Mouse (Mus musculus) embryonic facial prominence, embryonic 15.5 days (tissue): ENCODE data around the gene Hoxc5. TPM values are rescaled to one million over a fixed set of nuclear protein-coding genes. Genes with fewer than 3 reads are reported as not detected.

Experiments used
- ATAC-seq: fragments of 200-750 bp; cut with Nextera tagmentation; 2 replicates; pipeline ENCODE4 v1.8.0; 2017; ENCODE audit warnings: low read depth, moderate TSS enrichment; ENCODE audit not compliant: insufficient number of reproducible peaks, low FRiP score, low TSS enrichment
- H3K27ac ChIP-seq: fragments of 300-500 bp; sonication (generic); replicated peaks from 2 replicates; pipeline ENCODE4 v1.5.1; 2015; ENCODE audit warnings: mild to moderate bottlenecking, inconsistent platforms
- H3K27me3 ChIP-seq: fragments of 300-500 bp; sonication (generic); 2 replicates; pipeline ENCODE4 v1.6.1; 2015; ENCODE audit warnings: inconsistent platforms
- H3K36me3 ChIP-seq: fragments of 300-500 bp; sonication (generic); 2 replicates; pipeline ENCODE4 v1.6.1; 2015; ENCODE audit warnings: mild to moderate bottlenecking, inconsistent platforms
- H3K4me1 ChIP-seq: fragments of 300-500 bp; sonication (generic); 2 replicates; pipeline ENCODE4 v1.6.1; 2015; ENCODE audit warnings: inconsistent platforms
- H3K4me2 ChIP-seq: fragments of 300-500 bp; sonication (generic); replicated peaks from 2 replicates; pipeline ENCODE4 v1.6.1; 2015; ENCODE audit warnings: mild to moderate bottlenecking, inconsistent platforms
- H3K4me3 ChIP-seq: fragments of 300-500 bp; sonication (generic); replicated peaks from 2 replicates; pipeline ENCODE4 v1.5.1; 2015; ENCODE audit warnings: mild to moderate bottlenecking, inconsistent platforms
- H3K9ac ChIP-seq: fragments of 300-500 bp; sonication (generic); 2 replicates; pipeline ENCODE4 v1.6.1; 2015; ENCODE audit warnings: inconsistent platforms
- H3K9me3 ChIP-seq: fragments of 300-500 bp; sonication (generic); replicated peaks from 2 replicates; pipeline ENCODE4 v1.6.1; 2016; ENCODE audit warnings: inconsistent platforms
- WGBS: fragments of 180-500 bp; shearing (Covaris S2); methylation state at CpG from one replicate; pipeline ENCODE4 v1.1.7; 2015; 5-methylcytosine and 5-hydroxymethylcytosine counted together
- polyA plus RNA-seq: library from polyadenylated mRNA; unstranded; fragments of >200 nt; fragmentation: Nextera tagmentation; extraction: Ambion mirVana; gene quantifications from 2 replicates; pipeline ENCODE4 v1.2.1, GENCODE M21; 2015

Hoxc5 gene
- polyA plus RNA-seq, 1 experiment from 2014 or later: 2.1 TPM

GRCm38 (mm10) chr15:102981379-102982288 is 14.4 kb downstream of the Hoxc5 start:
- no peak overlapping the region for H3K9ac ChIP-seq
- no peak for ATAC-seq
- H3K9me3 ChIP-seq: no peaks in the 10 kb centered on the region
- under 1% methylated on average over 88 of the region's 88 CpGs for WGBS
- H3K4me2 ChIP-seq: peak overlapping the region; percentile 34
- peaks cover 97% of the 10 kb centered on the region for H3K27me3 ChIP-seq
- no peak overlapping the region for H3K27ac ChIP-seq
- H3K4me1 ChIP-seq: peaks cover 17% of the 10 kb centered on the region
- no peaks in the 10 kb centered on the region for H3K36me3 ChIP-seq
- H3K4me3 ChIP-seq: peak overlapping the region; percentile 18

- WGBS: 1% methylated on average over 12 of the region's 12 CpGs
- Histone ChIP-seq H3K9ac (no peak overlapping the region), H3K4me3 (no peak overlapping the region), H3K4me1 (peaks cover 10% of the 10 kb centered on the region), H3K36me3 (no peaks in the 10 kb centered on the region), H3K27ac (no peak overlapping the region), H3K9me3 (no peaks in the 10 kb centered on the region), H3K27me3 (peaks cover 97% of the 10 kb centered on the region), H3K4me2 (no peak overlapping the region)
- no peak for ATAC-seq
Observed at GRCm38 (mm10) chr15:102983716-102984115, 16.5 kb downstream of the Hoxc5 start.

GRCm38 (mm10) chr15:102984521-102984920 is 17.3 kb downstream of the Hoxc5 start:
- H3K27ac ChIP-seq: no peak overlapping the region
- no peak overlapping the region for H3K4me2 ChIP-seq
- H3K9ac ChIP-seq: no peak overlapping the region
- H3K9me3 ChIP-seq: no peaks in the 10 kb centered on the region
- H3K4me1 ChIP-seq: peaks cover 10% of the 10 kb centered on the region
- WGBS: 2% methylated on average over 10 of the region's 10 CpGs
- H3K4me3 ChIP-seq: no peak overlapping the region
- H3K36me3 ChIP-seq: no peaks in the 10 kb centered on the region
- no peak for ATAC-seq
- H3K27me3 ChIP-seq: peaks cover 97% of the 10 kb centered on the region

GRCm38 (mm10) chr15:102984925-102985324 is 17.7 kb downstream of the Hoxc5 start:
- Histone ChIP-seq H3K27me3 (peaks cover 97% of the 10 kb centered on the region), H3K27ac (no peak overlapping the region), H3K4me2 (no peak overlapping the region), H3K4me1 (peaks cover 10% of the 10 kb centered on the region), H3K9ac (no peak overlapping the region), H3K4me3 (no peak overlapping the region), H3K36me3 (no peaks in the 10 kb centered on the region), H3K9me3 (no peaks in the 10 kb centered on the region)
- WGBS: 7% methylated on average over 3 of the region's 3 CpGs
- ATAC-seq: no peak

- ATAC-seq: peak; percentile 39; the same call in 1 of the 2 replicates
- Histone ChIP-seq H3K9ac (no peak overlapping the region), H3K9me3 (no peaks in the 10 kb centered on the region), H3K27me3 (peaks cover 95% of the 10 kb centered on the region), H3K4me3 (no peak overlapping the region), H3K4me2 (no peak overlapping the region), H3K36me3 (no peaks in the 10 kb centered on the region), H3K27ac (no peak overlapping the region), H3K4me1 (peaks cover 6% of the 10 kb centered on the region; the same call in 1 of the 2 replicates)
- WGBS: 2% methylated on average over 21 of the region's 21 CpGs
Observed at GRCm38 (mm10) chr15:102987124-102987833, 20.0 kb downstream of the Hoxc5 start.

GRCm38 (mm10) chr15:102988078-102988477 is 20.8 kb downstream of the Hoxc5 start:
- peaks cover 96% of the 10 kb centered on the region for H3K27me3 ChIP-seq
- H3K9ac ChIP-seq: no peak overlapping the region
- 14% methylated on average over 5 of the region's 5 CpGs for WGBS
- H3K36me3 ChIP-seq: no peaks in the 10 kb centered on the region
- H3K4me2 ChIP-seq: no peak overlapping the region
- H3K4me3 ChIP-seq: no peak overlapping the region
- H3K27ac ChIP-seq: no peak overlapping the region
- H3K4me1 ChIP-seq: peaks cover 6% of the 10 kb centered on the region; the same call in 1 of the 2 replicates
- ATAC-seq: no peak
- no peaks in the 10 kb centered on the region for H3K9me3 ChIP-seq

- H3K9ac ChIP-seq: no peak within 1 kb of the TSS
- peak within 1 kb of the TSS; percentile 17 for H3K4me3 ChIP-seq
- H3K9me3 ChIP-seq: no peaks in the 10 kb centered on the region
- no peak within 1 kb of the TSS; the same call in 1 of the 2 replicates for H3K4me2 ChIP-seq
- peaks cover 6% of the 10 kb centered on the region; the same call in 1 of the 2 replicates for H3K4me1 ChIP-seq
- peaks cover 96% of the 10 kb centered on the region for H3K27me3 ChIP-seq
- WGBS: 2% methylated on average over 69 of the region's 69 CpGs
- no peaks in the 10 kb centered on the region for H3K36me3 ChIP-seq
- ATAC-seq: no peak
- no peak within 1 kb of the TSS for H3K27ac ChIP-seq
Observed at GRCm38 (mm10) chr15:102990461-102991397, 23.5 kb downstream of the Hoxc5 start, which contains the start of gene Hoxc8. TSS of gene Hoxc8 (plus strand) at chr15:102990607.

GRCm38 (mm10) chr15:102991782-102992181 is 24.5 kb downstream of the Hoxc5 start:
- Histone ChIP-seq H3K4me2 (no peak overlapping the region), H3K9ac (no peak overlapping the region), H3K4me3 (no peak overlapping the region), H3K4me1 (peaks cover 6% of the 10 kb centered on the region; the same call in 1 of the 2 replicates), H3K9me3 (no peaks in the 10 kb centered on the region), H3K27me3 (peaks cover 96% of the 10 kb centered on the region), H3K36me3 (no peaks in the 10 kb centered on the region), H3K27ac (no peak overlapping the region)
- 3% methylated on average over 7 of the region's 7 CpGs for WGBS
- no peak for ATAC-seq

- no peak for ATAC-seq
- 1% methylated on average over 11 of the region's 11 CpGs for WGBS
Observed at GRCm38 (mm10) chr15:102992206-102992605, 25.0 kb downstream of the Hoxc5 start.

GRCm38 (mm10) chr15:102992863-102993262 is 25.6 kb downstream of the Hoxc5 start:
- H3K4me2 ChIP-seq: no peak overlapping the region
- 3% methylated on average over 3 of the region's 3 CpGs for WGBS
- H3K27me3 ChIP-seq: peaks cover 95% of the 10 kb centered on the region
- H3K9me3 ChIP-seq: no peaks in the 10 kb centered on the region
- no peak overlapping the region for H3K27ac ChIP-seq
- no peaks in the 10 kb centered on the region for H3K36me3 ChIP-seq
- no peak for ATAC-seq
- H3K4me3 ChIP-seq: no peak overlapping the region
- H3K4me1 ChIP-seq: peaks cover 6% of the 10 kb centered on the region; the same call in 1 of the 2 replicates
- H3K9ac ChIP-seq: no peak overlapping the region

More at GRCm38 (mm10) chr15:102992206-102992605, 25.0 kb downstream of the Hoxc5 start:
- H3K27me3 ChIP-seq: peaks cover 95% of the 10 kb centered on the region
- no peaks in the 10 kb centered on the region for H3K9me3 ChIP-seq
- H3K36me3 ChIP-seq: no peaks in the 10 kb centered on the region
- no peak overlapping the region for H3K4me3 ChIP-seq
- no peak overlapping the region for H3K27ac ChIP-seq
- no peak overlapping the region for H3K4me2 ChIP-seq
- no peak overlapping the region for H3K9ac ChIP-seq
- H3K4me1 ChIP-seq: peaks cover 6% of the 10 kb centered on the region; the same call in 1 of the 2 replicates
